Mouse (Mus musculus) G1E (cell line): Measurements from ENCODE around the gene Dhtkd1.

Experiments
- CTCF ChIP-seq: IDR thresholded peaks from 2 replicates; pipeline ENCODE4 v1.5.1; 2012; ENCODE audit warnings: low read depth, low read length, inconsistent platforms, mixed read lengths
- GATA1 ChIP-seq: IDR thresholded peaks from 2 replicates; pipeline ENCODE4 v1.6.1; 2012; ENCODE audit warnings: borderline replicate concordance, low read length, inconsistent platforms, mixed read lengths
- GATA2 ChIP-seq: IDR thresholded peaks from 2 replicates; pipeline ENCODE4 v1.6.1; 2012; ENCODE audit warnings: low read depth, low read length, inconsistent platforms, borderline replicate concordance
- TAL1 ChIP-seq: conservative IDR thresholded peaks from 2 replicates; pipeline ENCODE4 v1.6.1; 2012; ENCODE audit warnings: low read depth, low read length, inconsistent platforms, mixed read lengths

GRCm38 (mm10) chr2:5941861-5942415 lies 654 bp downstream of the Dhtkd1 start:
- TF ChIP-seq CTCF (no peak), GATA1 (no peak), GATA2 (no peak), TAL1 (no peak)
